Mouse (Mus musculus) hindbrain, embryonic 10.5 days (tissue): ENCODE measurements around the gene Gm2956. TPM values are rescaled to one million over a fixed set of nuclear protein-coding genes. Genes with fewer than 3 reads are reported as not detected.
"Not testable (repeated sequence)": the region's sequence is repeated elsewhere in the genome, so short reads cannot be mapped to it uniquely, and the experiment has no call there.

Experiments
- DNase-seq: peaks from one replicate; pipeline ENCODE4 v3.0.0-alpha.2; 2017; ENCODE audit warnings: low spot score
- H3K27ac ChIP-seq: fragments of 300-500 bp; sonication (generic); 2 replicates; pipeline ENCODE4 v1.5.1; 2016; ENCODE audit warnings: mild to moderate bottlenecking, moderate library complexity
- H3K27me3 ChIP-seq: fragments of 300-500 bp; sonication (generic); 2 replicates; pipeline ENCODE4 v1.6.1; 2016; ENCODE audit warnings: mild to moderate bottlenecking; ENCODE audit not compliant: poor library complexity, insufficient read depth, severe bottlenecking
- H3K36me3 ChIP-seq: fragments of 300-500 bp; sonication (generic); 2 replicates; pipeline ENCODE4 v1.6.1; 2016; ENCODE audit warnings: mild to moderate bottlenecking, moderate library complexity
- H3K4me1 ChIP-seq: fragments of 300-500 bp; sonication (generic); replicated peaks from 2 replicates; pipeline ENCODE4 v1.6.1; 2016; ENCODE audit warnings: mild to moderate bottlenecking
- H3K4me3 ChIP-seq: fragments of 300-500 bp; sonication (generic); 2 replicates; pipeline ENCODE4 v1.5.1; 2016; ENCODE audit warnings: mild to moderate bottlenecking, moderate library complexity
- H3K9me3 ChIP-seq: fragments of 300-500 bp; sonication (generic); 2 replicates; pipeline ENCODE4 v1.6.1; 2016; ENCODE audit warnings: mild to moderate bottlenecking, moderate library complexity
- WGBS: fragments of 180-500 bp; shearing (Covaris S2); methylation state at CpG from one replicate; pipeline ENCODE4 v1.1.7; 2016; 5-methylcytosine and 5-hydroxymethylcytosine counted together
- polyA plus RNA-seq: library from polyadenylated mRNA; unstranded; fragments of >200 nt; fragmentation: Nextera tagmentation; extraction: Ambion mirVana; gene quantifications from 2 replicates; pipeline ENCODE4 v1.2.1, GENCODE M21; 2016

Gene Gm2956
- not detected in 2 replicates for polyA plus RNA-seq

DNA sequence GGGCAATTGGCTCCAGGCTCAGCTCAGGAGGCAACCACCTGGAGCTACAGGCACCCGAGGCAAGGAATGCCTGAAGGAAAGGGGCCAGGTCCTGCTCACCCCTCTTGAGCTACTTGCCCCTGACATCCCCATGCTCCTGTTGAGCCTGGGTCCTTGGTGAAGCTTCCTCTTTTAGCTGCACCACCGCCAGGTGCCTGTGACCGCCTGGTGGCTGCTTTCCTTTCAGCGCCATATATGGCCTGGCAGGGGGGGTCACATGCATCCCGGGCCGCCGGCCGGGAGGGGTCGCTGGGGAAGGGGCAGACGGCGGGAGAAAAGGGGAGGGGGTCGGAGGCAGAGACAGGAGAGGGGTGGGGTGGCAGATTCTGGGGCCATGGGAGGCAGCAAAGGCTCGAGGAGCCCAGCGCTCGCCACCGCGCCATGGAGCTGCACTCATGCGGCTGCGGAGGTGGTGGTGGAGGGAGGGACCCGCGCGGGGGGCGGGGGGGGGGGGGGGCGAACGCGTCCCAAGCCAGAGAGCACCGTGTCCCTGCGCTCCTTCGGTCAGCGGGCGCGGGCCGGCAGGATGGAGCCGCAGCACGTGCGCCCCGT lies at the start of gene Gm2956:
Gene Gm2956 (plus strand): TSS at position 541 of the 591 bp plus-strand sequence.
- Histone ChIP-seq H3K27ac (peak within 1 kb of the TSS; percentile 72), H3K4me3 (peak within 1 kb of the TSS; percentile 48)
- not testable (repeated sequence) for H3K27me3 ChIP-seq, DNase-seq, H3K9me3 ChIP-seq, H3K36me3 ChIP-seq, H3K4me1 ChIP-seq
- WGBS = under 1% methylated on average over 15 of the region's 37 CpGs

DNA sequence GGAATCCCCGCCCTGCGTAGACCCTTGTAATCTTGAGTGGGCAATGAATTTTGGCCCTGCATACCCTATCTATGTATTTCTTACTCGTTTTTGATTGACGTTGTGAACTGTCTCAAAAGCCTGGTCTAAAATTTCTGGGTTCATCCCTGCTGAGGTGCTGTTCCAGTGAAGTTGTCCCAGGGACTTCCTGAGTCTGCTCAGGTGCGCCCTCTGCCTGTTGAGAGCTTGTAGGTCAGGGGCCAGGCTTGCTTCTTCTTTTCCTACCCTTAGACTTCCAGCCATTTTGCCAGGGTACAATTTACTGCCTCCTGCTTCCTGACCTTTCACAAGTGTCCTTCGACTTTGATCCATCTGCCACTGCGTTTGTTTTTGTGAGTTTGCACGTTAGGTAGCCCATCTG lies 979 bp downstream of the Gm2956 start:
- DNase-seq, H3K27me3 ChIP-seq, H3K9me3 ChIP-seq, H3K36me3 ChIP-seq, H3K4me3 ChIP-seq, H3K4me1 ChIP-seq, H3K27ac ChIP-seq: not testable (repeated sequence)
- 10% methylated on average over 7 of the region's 8 CpGs for WGBS

DNA sequence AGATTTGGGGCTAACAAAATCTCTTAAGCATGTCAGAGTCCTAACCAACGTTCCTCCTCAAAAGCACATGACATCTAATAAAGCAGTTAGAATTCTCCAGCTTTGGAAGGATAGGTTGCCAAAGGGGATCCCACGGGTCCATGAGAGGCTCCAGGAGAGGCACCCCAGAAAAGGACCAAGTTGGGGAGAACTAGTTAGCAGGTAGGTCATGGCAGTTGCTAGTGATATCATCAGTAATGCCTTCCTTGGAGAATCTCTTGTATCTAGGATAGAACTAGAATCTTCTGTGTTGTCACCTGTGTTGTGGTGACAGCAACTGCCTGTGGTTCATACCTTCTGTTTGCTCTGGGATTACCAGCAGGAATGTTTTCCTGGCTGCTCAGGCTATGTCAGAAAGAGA lies 62.4 kb downstream of the Gm2956 start, which contains the start of gene Gm10413:
Gene Gm10413 (plus strand): TSS at position 301 of the 400 bp plus-strand sequence.
- not testable (repeated sequence) for H3K27me3 ChIP-seq, DNase-seq, H3K36me3 ChIP-seq, H3K27ac ChIP-seq, H3K4me1 ChIP-seq, H3K4me3 ChIP-seq, H3K9me3 ChIP-seq
- WGBS = no CpG with 5 or more reads among the region's 2 CpGs

Other genes starting within 250 kb of the Gm2956 start
- gene Gm10340, start 198.6 kb upstream of the Gm2956 start, polyA plus RNA-seq = not detected in 2 replicates
- not detected in 2 replicates for gene Gm5795, start 144.4 kb upstream of the Gm2956 start, polyA plus RNA-seq
- gene D830030K20Rik, start 124.1 kb upstream of the Gm2956 start, polyA plus RNA-seq = 9.5 and 9.7 TPM in 2 replicates
- gene Gm10413, start 62.5 kb downstream of the Gm2956 start, polyA plus RNA-seq = not detected in 2 replicates
- gene Gm10409, start 80.0 kb downstream of the Gm2956 start, polyA plus RNA-seq = 1.0 and 1.6 TPM in 2 replicates
- 1.1 and 1.2 TPM in 2 replicates for gene Gm3005, start 95.5 kb downstream of the Gm2956 start, polyA plus RNA-seq
- gene Gm10408, start 116.8 kb downstream of the Gm2956 start, polyA plus RNA-seq = not detected in 2 replicates